Mouse (Mus musculus) CD8-positive naive resting alpha-beta T cell, adult 2 months (primary cell): Measurements from ENCODE around the gene Clcn3.

Source experiments
- DNase-seq, 2 experiments: peaks; one replicate each; pipeline ENCODE4 v3.0.0; 2022; ENCODE audit warnings: low read depth in 2 of 2, low spot score in 2 of 2

Gene Clcn3

DNA sequence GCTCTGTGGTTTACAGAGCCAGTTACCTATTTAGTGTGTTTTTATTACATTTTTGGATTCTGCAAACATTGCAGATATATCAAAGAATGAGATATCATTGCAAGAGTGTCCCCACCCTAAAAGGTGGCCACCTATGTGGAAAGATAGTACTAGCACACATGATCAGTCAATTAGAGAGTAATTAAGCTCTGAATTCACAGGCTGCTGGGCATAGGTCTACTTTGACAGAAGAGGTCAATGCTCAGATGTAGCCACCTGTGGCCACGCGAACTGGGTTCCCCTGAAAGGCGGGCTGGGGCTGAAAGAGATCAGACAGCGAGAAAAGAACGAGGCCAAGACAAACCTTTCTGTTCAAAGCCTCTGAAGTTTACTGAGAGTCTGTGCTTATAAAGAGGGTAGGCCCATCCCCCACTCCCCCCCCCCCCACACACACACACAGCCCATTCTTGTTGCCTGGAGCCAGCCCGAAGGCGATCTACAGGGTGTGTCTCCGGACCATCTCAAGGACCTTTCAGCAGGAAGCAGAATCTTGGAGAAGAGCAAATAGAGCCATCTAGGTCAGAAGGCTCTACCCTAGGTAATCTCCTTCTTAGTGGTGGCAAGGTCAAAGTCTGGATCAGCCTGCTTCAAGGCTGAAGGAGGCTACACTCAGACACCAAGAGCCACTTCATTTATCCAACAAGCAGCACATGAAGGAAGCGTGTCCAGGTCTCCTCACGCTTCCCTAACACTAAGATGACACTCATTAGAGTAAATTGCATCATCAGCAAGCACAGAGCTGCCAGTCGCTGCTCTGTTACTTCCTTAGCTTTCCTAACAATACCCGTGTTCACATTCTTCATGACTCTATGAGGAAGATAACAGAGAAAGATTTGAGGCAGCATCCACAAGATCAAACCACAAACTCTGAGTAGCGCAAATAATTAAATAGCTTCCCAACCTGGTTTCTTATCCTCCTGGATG is 112.6 kb downstream of the Clcn3 start:
- DNase-seq = no peak

DNA sequence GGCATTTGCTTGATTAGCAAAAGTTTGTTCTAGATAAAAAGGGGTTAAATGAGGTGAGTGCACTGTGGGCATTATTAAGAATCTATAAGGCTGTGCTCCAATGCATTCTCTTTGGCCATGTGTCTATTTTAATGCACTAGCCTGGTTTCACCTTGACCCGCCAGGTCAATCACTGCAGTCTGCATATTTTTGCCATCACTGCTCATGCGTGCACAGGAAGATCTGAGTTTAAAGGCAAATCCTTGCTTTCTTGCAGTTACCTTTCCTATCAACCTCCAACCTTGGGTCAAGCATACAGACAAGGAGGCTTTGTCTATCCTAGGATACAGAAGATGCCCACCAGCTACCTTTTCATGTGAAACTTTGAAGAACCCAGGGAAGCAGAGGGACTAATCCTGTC is 113.3 kb downstream of the Clcn3 start:
- DNase-seq = no peak

DNA sequence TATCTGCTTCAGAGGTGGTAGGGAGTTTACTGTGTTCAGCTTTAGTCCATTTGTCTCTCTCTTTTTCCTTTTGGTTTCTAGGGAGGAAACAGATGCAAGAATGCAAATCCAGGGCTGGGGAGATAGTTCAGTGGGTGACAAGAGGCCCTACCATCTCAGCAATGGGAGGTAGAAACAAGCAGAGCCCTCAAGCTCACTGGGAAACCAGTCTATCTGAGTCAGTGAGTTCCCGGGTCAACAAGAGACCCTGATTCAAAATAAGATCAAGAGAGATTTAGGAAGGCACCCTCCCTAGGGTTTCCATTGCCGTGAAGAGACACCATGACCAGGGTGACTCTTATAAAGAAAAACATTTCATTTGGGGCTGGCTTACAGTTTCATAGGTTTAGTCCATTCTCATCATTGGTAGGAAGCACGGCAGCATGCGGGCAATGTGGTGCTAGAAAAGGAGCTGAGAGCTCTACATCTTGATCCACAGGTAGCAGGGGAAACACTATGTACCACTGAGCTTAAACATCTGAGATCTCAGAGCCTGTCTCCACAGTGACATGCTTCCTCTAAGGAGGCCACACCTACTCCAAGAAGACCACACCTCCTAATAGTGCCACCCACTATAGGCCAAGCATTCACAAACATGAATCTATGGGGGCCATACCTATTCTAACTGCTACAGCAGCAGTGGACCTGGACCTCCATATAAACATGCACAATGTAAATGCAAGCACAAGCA is 114.7 kb downstream of the Clcn3 start:
- no peak for DNase-seq

DNA sequence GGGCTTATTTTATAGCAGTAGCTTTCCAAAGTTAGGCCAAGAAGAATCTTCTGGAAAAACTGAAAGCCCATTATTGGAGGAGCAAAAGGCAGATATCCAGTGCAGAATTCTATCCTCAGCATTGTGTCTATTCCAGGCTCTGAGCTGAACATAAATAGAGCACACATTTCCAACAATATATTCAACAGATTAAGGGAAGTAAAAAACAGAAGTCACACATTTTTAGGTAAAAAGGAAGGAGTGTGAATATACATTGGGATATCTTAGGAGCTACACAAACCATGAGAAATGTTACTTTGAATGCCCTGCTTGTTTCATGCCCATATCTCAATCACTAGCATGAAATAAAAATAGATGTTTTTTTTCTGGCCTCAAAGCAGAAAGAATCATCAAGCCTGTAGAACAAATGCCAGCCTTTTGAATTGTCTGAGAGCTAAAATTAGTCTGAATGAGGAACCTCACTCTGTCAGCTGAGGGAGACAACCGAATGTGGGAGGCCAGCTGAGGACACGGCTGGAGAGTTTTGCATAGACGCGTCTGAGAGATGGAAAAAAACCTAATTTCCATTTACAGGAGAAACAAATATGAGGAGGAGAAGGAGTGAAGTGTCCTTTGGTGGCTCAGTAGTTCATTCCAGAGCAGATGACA is 115.5 kb downstream of the Clcn3 start:
- DNase-seq = no peak

DNA sequence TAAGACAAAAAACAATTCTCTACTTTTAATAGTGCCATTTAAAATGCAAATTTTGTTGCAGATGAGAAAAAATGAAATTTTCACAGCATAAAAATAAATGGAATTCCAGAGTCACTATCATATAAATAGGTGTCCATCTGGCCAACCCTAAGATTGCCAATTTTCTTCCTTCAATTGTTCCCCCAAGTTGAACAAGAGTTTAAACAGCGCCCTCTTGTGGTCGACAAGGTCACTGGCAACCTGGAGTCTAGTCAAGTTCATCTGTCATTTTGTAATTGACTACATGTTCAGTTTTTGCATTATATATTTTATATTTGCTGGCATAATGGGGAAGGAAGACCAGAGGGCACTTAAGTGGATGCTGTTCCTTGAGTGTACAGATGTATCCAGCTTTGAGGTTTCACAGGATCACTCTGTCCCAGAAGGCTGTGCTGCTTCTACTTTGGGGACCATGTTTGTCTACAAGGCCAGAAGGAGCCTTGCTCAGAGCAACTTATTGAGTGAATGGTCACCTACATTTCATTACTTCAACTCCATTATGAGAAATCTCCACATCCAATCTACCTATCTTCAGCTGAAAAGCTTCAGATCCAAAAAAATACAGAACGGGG is 117.5 kb downstream of the Clcn3 start:
- DNase-seq = peak; percentile 31 to 33

DNA sequence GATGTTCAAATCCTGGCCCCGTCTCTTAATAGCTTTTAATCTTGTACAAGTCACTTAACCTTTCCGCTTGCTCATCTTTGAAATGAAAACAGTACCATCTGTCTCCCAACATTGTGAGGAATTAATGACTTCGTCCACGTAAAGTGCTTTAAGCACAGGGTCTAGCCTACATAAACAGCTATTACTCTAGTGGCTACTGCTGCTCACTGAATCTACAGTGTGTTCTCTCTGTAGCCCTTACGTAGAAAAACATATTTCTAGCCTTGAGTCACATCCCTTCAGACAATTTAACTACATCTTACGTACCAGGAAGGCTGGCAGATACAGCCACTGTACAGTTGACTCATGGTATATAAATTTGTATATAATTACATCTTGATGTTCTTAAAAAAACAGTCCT is 118.2 kb downstream of the Clcn3 start:
- DNase-seq = no peak

DNA sequence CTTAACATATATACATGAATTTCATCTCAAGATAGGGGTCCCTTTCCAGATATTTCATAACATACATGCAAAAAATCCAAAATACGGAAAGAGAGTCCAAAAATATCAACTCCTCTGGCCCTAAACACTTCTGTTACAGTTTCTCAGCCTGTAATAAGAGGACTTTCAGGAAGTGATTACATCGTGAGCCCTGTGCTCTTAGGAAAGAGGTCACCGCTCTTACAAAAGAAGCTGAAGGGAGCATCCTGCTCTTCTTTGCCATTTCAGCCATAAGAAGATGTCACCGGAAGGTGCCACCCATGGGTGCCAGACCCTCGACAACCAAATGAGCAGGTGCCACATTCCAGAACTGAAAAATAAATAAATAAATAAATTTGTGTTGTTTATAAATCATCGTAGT is 121.3 kb downstream of the Clcn3 start:
- no peak for DNase-seq

DNA sequence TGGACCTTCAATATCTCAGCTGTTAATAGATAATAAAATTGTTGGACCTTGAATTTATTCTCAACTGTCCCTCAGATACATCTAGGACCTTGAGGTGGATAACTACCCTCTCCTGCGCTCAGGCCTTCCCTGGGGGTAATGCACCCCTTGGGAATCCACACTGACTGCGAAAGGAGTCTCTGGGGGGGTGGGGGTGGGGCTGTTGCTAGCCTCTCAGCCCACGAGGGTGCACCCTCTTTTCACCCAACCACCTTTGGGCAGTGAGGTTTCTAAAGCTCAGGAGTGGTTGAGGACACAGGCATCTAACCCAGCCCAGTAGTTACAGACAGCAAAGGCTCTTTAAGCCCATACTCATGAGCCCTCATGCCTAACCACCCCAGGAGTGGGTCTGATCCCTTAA is 122.4 kb downstream of the Clcn3 start:
- DNase-seq = no peak
